Mouse (Mus musculus): ENCODE results near the gene Gm17693. TPM values are rescaled to one million over a fixed set of nuclear protein-coding genes. Genes with fewer than 3 reads are reported as not detected.

Gene Gm17693
- polyA plus RNA-seq (2012; rRNA removed; ENCODE audit: low replicate concordance): not detected in 2 replicates

DNA sequence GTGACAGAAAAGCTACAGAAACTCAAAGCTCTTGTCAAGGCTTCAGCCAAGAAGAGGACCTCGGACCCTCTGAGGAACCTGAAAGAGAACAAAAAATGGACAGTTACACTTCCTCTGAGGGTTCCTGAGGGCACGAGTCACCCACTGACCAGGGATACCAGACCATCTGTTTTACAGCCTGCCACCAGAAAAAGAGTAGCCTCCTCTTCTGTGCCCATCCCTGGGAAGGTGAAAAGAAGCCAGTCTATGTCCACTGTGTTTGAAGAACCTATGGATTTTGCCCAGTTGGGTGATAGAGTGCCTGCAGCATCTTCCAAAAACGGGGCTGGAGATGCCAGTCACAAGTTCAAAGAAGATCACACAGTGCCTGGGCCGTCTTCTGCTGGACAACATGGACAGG is at the start of gene Gm17693:
TSS of gene Gm17693 (plus strand) at position 301 of the 400 bp plus-strand sequence.

